Comparison of ENCODE assay signal across 8 mouse cellular contexts in genomic region chr8:121127756-121128375, GRCm38 (mm10). TPM values are rescaled to one million over a fixed set of nuclear protein-coding genes. Genes with fewer than 3 reads are reported as not detected.
DNase-seq lines count a peak whose midpoint lies in the region; ATAC-seq and TF ChIP-seq lines count a peak whose summit lies in the region.

Foxl1 (plus strand) TSS chr8:121127940.

- under 1% methylated on average over 41 of the region's 43 CpGs for WGBS in lung, postnatal 0 days
- 4% methylated on average over 43 of the region's 43 CpGs for WGBS in limb, embryonic 14.5 days
- WGBS in stomach, embryonic 16.5 days, result 6% methylated on average over 43 of the region's 43 CpGs

- TF ChIP-seq CTCF in lung, postnatal 0 days (IDR thresholded peaks at IDR 0.05), result no peak

- no peak within 1 kb of the TSS for H3K9ac ChIP-seq in lung, postnatal 0 days (replicated peaks; ENCODE audit: low read depth)
- H3K9ac ChIP-seq in limb, embryonic 14.5 days (ENCODE audit: low read depth, low read length, severe bottlenecking), result peak within 1 kb of the TSS; percentile 21; the same call in 1 of the 2 replicates
- peak within 1 kb of the TSS; percentile 68 for H3K9ac ChIP-seq in stomach, embryonic 16.5 days (ENCODE audit: low read length)

- TF ChIP-seq EP300 in lung, postnatal 0 days (IDR thresholded peaks at IDR 0.05), result no peak

- no peaks in the 10 kb centered on the region for H3K36me3 ChIP-seq in lung, postnatal 0 days (ENCODE audit: insufficient read depth, low read length)
- H3K36me3 ChIP-seq in limb, embryonic 14.5 days (ENCODE audit: control insufficient read depth, insufficient read depth, low read length), result no peaks in the 10 kb centered on the region
- no peaks in the 10 kb centered on the region for H3K36me3 ChIP-seq in stomach, embryonic 16.5 days (ENCODE audit: control insufficient read depth, insufficient read depth, low read length)

- peaks cover 3% of the 10 kb centered on the region; the same call in 1 of the 2 replicates for H3K4me1 ChIP-seq in lung, postnatal 0 days (ENCODE audit: insufficient read depth, low read depth, low read length)
- peaks cover 22% of the 10 kb centered on the region; the same call in 1 of the 2 replicates for H3K4me1 ChIP-seq in limb, embryonic 14.5 days (ENCODE audit: control insufficient read depth, insufficient read depth, low read length)
- H3K4me1 ChIP-seq in stomach, embryonic 16.5 days (ENCODE audit: control insufficient read depth, insufficient read depth, low read length), result peaks cover 19% of the 10 kb centered on the region

- peaks cover 39% of the 10 kb centered on the region for H3K27me3 ChIP-seq in lung, postnatal 0 days (replicated peaks; ENCODE audit: insufficient read depth, low read length)
- H3K27me3 ChIP-seq in limb, embryonic 14.5 days (ENCODE audit: control insufficient read depth, insufficient read depth, low read length), result peaks cover 81% of the 10 kb centered on the region
- peaks cover 68% of the 10 kb centered on the region for H3K27me3 ChIP-seq in stomach, embryonic 16.5 days (ENCODE audit: control insufficient read depth, insufficient read depth, low read length)

- no peak for ATAC-seq in lung, postnatal 0 days
- ATAC-seq in limb, embryonic 14.5 days (ENCODE audit: low FRiP score, low read depth), result no peak
- no peak for ATAC-seq in stomach, embryonic 16.5 days (ENCODE audit: insufficient read depth, low FRiP score)

- no peaks in the 10 kb centered on the region for H3K9me3 ChIP-seq in lung, postnatal 0 days (ENCODE audit: low read length)
- no peaks in the 10 kb centered on the region for H3K9me3 ChIP-seq in limb, embryonic 14.5 days (ENCODE audit: control insufficient read depth, low read length)
- H3K9me3 ChIP-seq in stomach, embryonic 16.5 days (replicated peaks; ENCODE audit: control insufficient read depth, low read length), result no peaks in the 10 kb centered on the region

- H3K4me3 ChIP-seq in lung, postnatal 0 days (ENCODE audit: low read depth, low read length), result peak within 1 kb of the TSS; percentile 14; the same call in 1 of the 2 replicates
- H3K4me3 ChIP-seq in limb, embryonic 14.5 days (replicated peaks; ENCODE audit: low read length), result peak within 1 kb of the TSS; percentile 22
- H3K4me3 ChIP-seq in stomach, embryonic 16.5 days (replicated peaks; ENCODE audit: low read length), result peak within 1 kb of the TSS; percentile 48

- H3K27ac ChIP-seq in lung, postnatal 0 days (ENCODE audit: low read length), result no peak within 1 kb of the TSS
- H3K27ac ChIP-seq in limb, embryonic 14.5 days (replicated peaks; ENCODE audit: low read depth, low read length), result no peak within 1 kb of the TSS
- peak within 1 kb of the TSS; percentile 81 for H3K27ac ChIP-seq in stomach, embryonic 16.5 days (ENCODE audit: low read length)

- peak within 1 kb of the TSS; percentile 49 for H3K4me2 ChIP-seq in lung, postnatal 0 days (replicated peaks; ENCODE audit: low read depth, low read length)
- H3K4me2 ChIP-seq in limb, embryonic 14.5 days (replicated peaks; ENCODE audit: low read depth, low read length, severe bottlenecking), result peak within 1 kb of the TSS; percentile 38
- H3K4me2 ChIP-seq in stomach, embryonic 16.5 days (ENCODE audit: low read depth, low read length), result peak within 1 kb of the TSS; percentile 53

- TF ChIP-seq POLR2A in limb, embryonic 14.5 days (IDR thresholded peaks at IDR 0.05; ENCODE audit: borderline replicate concordance, extremely low read depth, insufficient read depth, insufficient read length), result no peak

- DNase-seq in embryo, embryonic 10.5 days (ENCODE audit: low spot score), result peak; percentile 59
- no peak for DNase-seq in embryo, embryonic 10 days (ENCODE audit: low spot score)
- DNase-seq in lung, postnatal 0 days (ENCODE audit: low spot score), result no peak
- no peak for DNase-seq in lung, postnatal 10 days
- no peak for DNase-seq in limb, embryonic 14.5 days (ENCODE audit: low spot score)
- DNase-seq in Muller cell, postnatal 12 days (ENCODE audit: inconsistent ontology term), result no peak
- DNase-seq in thymus, postnatal 36 days, result no peak

RNA-seq across cellular contexts. Expression of gene Foxl1, which starts in this region (rescaled TPM):
- 0.88 and 1.3 TPM in 2 replicates for polyA plus RNA-seq in lung, postnatal 0 days (2015; fragmentation: Nextera tagmentation; extraction: Ambion mirVana)
- 0.40 and 0.72 TPM in 2 replicates for polyA plus RNA-seq in limb, embryonic 14.5 days (2012; rRNA removed)
- polyA plus RNA-seq in limb, embryonic 14.5 days (2014; fragmentation: Nextera tagmentation; extraction: Ambion mirVana), result 0.18 and 0.28 TPM in 2 replicates
- polyA plus RNA-seq in stomach, embryonic 16.5 days (2015; fragmentation: Nextera tagmentation; extraction: Ambion mirVana), result 3.4 and 4.0 TPM in 2 replicates
